Mouse (Mus musculus): ENCODE data around the gene Nanos3. TPM values are rescaled to one million over a fixed set of nuclear protein-coding genes. Genes with fewer than 3 reads are reported as not detected.
A peak's percentile ranks its signal among the peaks of the same experiment; 100 is the strongest.

Nanos3 gene
- total RNA-seq, 2 experiments from 2014 or later: 0.96 to 2.3 TPM

DNA sequence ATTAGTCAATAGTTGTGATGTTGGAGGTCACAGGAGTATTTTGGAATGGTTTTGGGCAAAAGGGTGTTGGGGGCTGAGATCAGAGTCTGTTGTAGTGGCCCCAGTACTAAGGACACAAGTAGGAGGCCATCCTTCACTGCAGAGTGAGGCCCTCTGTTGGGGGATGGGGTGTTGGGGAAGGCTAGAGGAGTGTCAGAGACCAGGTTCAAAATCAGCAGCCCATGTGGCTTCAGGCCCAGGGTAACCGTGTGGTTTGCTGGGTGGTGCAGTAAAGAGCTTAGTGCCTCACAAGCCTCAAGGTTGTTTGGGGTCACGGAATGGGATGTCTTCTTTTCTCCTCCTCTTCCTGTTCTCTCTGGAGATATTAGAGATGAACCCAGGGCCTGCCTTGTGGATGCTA is 58.3 kb downstream of the Nanos3 start:
- DNase-seq: no peak

DNA sequence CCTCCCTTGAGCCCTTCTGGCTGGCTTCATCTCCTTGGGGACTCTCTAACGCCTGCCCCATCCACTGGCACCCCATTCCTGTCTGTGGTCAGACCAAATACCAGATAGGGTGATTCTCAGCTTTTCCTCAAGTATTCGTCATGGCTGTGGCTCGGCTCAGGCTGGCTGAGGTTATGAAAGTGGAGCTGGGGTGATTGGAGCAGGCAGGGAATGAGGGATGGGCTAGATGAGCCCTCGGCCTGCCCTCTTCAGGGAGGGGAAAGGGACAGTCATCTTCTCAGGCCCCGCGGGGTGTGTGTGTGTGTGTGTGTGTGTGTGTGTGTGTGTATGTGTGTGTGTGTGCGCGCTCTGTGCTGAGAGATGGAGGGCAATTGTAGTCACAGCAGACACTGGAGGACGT is 59.4 kb downstream of the Nanos3 start, which contains the start of gene Podnl1:
Gene Podnl1, plus strand, starts transcription at position 334 of the 400 bp plus-strand sequence.
- DNase-seq: peak; percentile 57

Small RNA genes within 50 kb of the gene (microRNA-seq; reads per million reads assigned to microRNA genes)
- gene Gm25110 (not detected), gene Mir181c (1,860 reads per million, percentile 82 among the genes with 10 or more reads in this experiment), gene Mir181d (1,926 reads per million, percentile 83 among the genes with 10 or more reads in this experiment), gene Mir23a (17,097 reads per million, percentile 96 among the genes with 10 or more reads in this experiment), gene Mir24-2 (not detected), gene Mir27a (1,108 reads per million, percentile 75 among the genes with 10 or more reads in this experiment), gene Mir3074-2 (not detected)

Other genes starting within 250 kb of the Nanos3 start
- gene Gm10644, start 230.0 kb downstream of the Nanos3 start, total RNA-seq (2021): under 1 TPM; 0.51 to 0.88 TPM
- 10 to 100 TPM in 1 of 2 experiments, 1 to 10 TPM in 1; 9.2 to 12.1 TPM for gene Asf1b, start 229.7 kb downstream of the Nanos3 start, total RNA-seq (2021)
- 100 to 1,000 TPM; 253 to 325 TPM for gene Prkaca, start 212.2 kb downstream of the Nanos3 start, total RNA-seq (2021)
- gene Samd1, start 187.5 kb downstream of the Nanos3 start, total RNA-seq (2021): 10 to 100 TPM; 40.8 to 41.6 TPM
- under 1 TPM; 0.48 to 0.60 TPM for gene 1700067K01Rik, start 183.7 kb downstream of the Nanos3 start, total RNA-seq (2021)
- under 1 TPM in 1 of 2 experiments, not detected in 1; 0.24 TPM for gene 2210011C24Rik, start 173.0 kb downstream of the Nanos3 start, total RNA-seq (2021)
- gene Palm3, start 163.7 kb downstream of the Nanos3 start, total RNA-seq (2021): under 1 TPM; 0.57 to 0.70 TPM
- 1 to 10 TPM; 5.3 to 6.9 TPM for gene Il27ra, start 142.6 kb downstream of the Nanos3 start, total RNA-seq (2021)
- gene Rln3, start 140.2 kb downstream of the Nanos3 start, total RNA-seq (2021): under 1 TPM in 1 of 2 experiments, not detected in 1; 0.51 TPM
- gene Gm10643, start 120.1 kb downstream of the Nanos3 start, total RNA-seq (2021): 1 to 10 TPM; 2.2 to 3.1 TPM
- 10 to 100 TPM; 12.4 to 14.7 TPM for gene Rfx1, start 118.4 kb downstream of the Nanos3 start, total RNA-seq (2021)
- gene Dcaf15, start 80.4 kb downstream of the Nanos3 start, total RNA-seq (2021): 10 to 100 TPM; 17.7 to 20.6 TPM
- gene Podnl1, start 59.2 kb downstream of the Nanos3 start, total RNA-seq (2021): 1 to 10 TPM in 1 of 2 experiments, under 1 TPM in 1; 1.00 to 1.8 TPM
- gene Cc2d1a, start 37.3 kb downstream of the Nanos3 start, total RNA-seq (2021): 10 to 100 TPM; 18.6 to 27.0 TPM
- under 1 TPM; 0.36 to 0.79 TPM for gene 4930432K21Rik, start 37.2 kb downstream of the Nanos3 start, total RNA-seq (2021)
- 10 to 100 TPM; 22.7 to 26.3 TPM for gene Zswim4, start 51.8 kb upstream of the Nanos3 start, total RNA-seq (2021)
- 100 to 1,000 TPM; 210 to 233 TPM for gene D8Ertd738e, start 64.5 kb upstream of the Nanos3 start, total RNA-seq (2021)
- 10 to 100 TPM; 28.0 to 34.4 TPM for gene Mri1, start 72.1 kb upstream of the Nanos3 start, total RNA-seq (2021)
- gene Ccdc130, start 85.2 kb upstream of the Nanos3 start, total RNA-seq (2021): 10 to 100 TPM; 14.2 to 16.5 TPM
- gene Cacna1a, start 203.2 kb upstream of the Nanos3 start, total RNA-seq (2021): 1 to 10 TPM; 5.3 to 9.5 TPM